Mouse (Mus musculus) right cerebral cortex, postnatal 4 days (tissue): Measurements from ENCODE around the gene Iscu.
"Not testable (repeated sequence)": the region's sequence is repeated elsewhere in the genome, so short reads cannot be mapped to it uniquely, and the experiment has no call there.

Experiments
- DNase-seq: peaks from one replicate; pipeline ENCODE4 v3.0.0-alpha.2; 2022

Gene Iscu

GRCm38 (mm10) chr5:113761585-113761984 is 11.0 kb upstream of the Iscu start:
- DNase-seq: no peak

GRCm38 (mm10) chr5:113764426-113764825 is 8.1 kb upstream of the Iscu start:
- DNase-seq: no peak

- DNase-seq: no peak
Measured at GRCm38 (mm10) chr5:113765641-113766526, 6.7 kb upstream of the Iscu start.

DNA sequence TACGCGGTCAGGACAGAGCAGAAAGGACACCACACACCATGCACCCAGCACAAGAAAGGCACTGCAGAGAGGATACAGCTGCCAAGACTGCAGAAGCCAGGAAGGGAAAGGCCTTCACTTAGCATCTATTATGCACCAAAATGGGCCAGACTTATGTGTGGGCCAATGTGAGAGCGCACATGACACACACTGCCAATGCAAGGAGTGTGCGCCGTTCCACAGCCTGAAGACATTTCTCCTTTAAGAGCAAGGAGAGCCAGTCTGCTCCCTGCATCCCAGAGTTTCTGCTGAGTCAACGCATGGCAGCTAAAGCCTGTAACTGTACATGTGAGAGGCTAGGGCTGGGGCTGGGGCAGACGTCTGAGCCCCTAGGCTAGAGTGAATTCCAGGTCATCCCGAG is 3.7 kb upstream of the Iscu start:
- no peak for DNase-seq

DNA sequence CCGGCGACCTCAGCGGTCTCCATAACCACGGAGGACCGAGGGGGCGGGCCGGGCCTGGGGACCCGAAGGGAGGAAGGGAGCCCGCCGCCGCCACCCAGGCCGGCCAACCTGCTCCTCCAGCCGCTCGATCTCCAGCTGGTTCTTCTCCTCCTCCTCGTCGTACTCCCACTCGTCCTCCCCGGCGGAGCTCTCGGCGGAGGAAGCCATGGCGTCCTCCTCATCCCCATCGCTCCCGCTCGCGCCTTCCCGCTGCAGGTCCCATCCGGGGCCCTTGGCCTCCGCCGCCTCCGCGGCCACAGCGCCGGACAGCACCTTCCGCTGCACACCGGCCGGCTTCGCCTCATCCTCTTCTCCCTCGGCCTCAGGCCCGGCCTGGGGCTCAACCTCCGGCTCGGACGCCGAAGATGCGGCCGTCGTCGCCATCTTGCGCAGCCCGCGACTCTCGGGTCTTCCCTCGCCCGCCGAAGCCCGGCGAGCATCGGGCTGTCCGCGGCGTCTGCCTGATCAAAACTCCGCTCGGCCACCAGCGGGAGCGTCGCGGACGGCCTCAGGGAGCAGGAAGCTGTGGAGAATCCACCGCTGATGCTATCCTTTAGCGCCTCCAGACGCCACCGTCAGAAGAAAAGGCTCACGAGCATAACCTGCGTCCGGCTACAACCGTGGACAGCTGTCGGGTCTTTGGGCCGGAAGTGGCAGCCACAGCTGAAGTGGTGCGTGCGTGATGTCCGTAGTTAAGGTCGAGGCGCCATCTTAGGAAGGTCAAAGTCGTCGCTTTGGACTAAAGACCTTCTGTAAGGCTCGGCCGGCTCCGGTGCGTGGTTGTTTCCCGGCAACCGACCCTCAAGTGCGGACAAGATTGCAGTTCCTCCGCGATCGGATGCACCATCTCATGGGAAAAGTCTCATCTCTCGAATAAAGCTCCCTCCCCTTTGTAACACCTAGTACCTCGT is 1.1 kb upstream of the Iscu start:
- peak; percentile 76 for DNase-seq

DNA sequence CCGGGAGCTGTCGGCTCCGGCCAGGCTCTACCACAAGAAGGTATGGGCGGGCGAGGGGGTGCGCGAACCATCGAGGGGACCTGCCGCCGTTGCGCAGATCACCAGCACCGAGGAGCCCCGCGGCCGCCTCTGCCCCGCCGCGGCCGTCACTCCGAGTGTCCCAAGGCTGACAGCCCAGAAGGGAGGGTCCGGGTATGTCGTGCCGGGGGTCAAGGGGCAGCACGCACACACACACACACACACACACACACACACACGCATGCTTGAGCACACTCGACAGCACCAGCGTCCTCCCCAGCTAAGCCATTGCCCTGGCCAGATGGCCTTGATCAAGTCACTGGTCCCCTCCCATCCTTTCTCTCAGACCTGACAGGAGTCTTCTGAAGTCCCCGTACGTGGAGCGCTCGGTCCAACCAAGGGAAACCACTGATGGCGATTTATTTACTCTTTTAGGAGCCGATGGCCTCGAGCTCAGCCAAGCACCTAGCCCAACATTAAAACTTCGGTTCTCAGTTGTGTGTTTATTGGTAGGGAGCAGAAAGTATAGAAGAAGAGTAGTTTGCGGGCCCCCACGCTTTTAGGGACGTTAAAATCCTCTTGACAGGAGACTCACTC is 464 bp downstream of the Iscu start:
- no peak for DNase-seq

DNA sequence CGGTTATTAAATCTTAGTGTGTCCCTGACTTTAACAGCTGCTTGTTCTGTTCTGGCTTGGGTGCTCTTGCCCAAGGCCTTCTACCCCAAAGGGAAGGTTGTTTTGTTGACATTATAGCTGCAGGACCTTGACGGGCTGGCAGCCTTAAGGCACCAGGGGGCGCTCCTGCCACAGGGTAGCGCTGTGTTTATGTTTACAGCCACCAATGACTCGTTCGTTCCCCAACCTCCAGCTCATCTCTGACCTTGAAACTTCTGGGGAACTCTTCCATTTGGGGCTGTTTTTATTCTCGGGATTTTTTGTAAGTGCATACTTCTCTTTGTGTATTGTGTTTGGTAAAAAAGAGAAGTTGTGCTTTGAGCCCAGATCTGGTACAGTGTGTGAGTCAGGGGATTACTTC is 1.1 kb downstream of the Iscu start:
- DNase-seq: peak; percentile 87

DNA sequence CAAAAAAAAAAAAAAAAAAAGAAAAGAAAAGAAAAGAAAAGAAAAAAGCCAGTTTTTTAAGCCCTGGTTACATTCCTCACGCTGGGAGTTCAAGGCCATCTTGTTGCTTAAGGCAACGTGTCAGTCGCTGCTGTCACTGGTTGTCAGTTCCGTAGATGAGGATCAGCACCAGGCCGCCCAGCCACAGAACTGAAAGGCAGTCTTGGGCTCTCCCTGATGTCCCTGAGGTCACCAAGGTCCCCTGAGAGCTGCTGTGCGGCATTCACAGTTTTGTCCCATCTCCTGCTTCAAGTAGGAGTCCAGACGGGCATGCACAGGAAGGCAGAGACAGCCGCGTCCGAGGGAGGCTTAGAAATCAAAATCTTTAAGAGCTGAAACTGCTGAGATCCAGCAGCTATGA is 3.0 kb downstream of the Iscu start:
- no peak for DNase-seq

GRCm38 (mm10) chr5:113776128-113776895 is 3.8 kb downstream of the Iscu start:
- DNase-seq: no peak

- no peak for DNase-seq
Measured at GRCm38 (mm10) chr5:113776896-113777226, 4.3 kb downstream of the Iscu start.

GRCm38 (mm10) chr5:113777728-113778127 is 5.2 kb downstream of the Iscu start:
- not testable (repeated sequence) for DNase-seq

GRCm38 (mm10) chr5:113779569-113779968 is 7.0 kb downstream of the Iscu start:
- DNase-seq: no peak

DNA sequence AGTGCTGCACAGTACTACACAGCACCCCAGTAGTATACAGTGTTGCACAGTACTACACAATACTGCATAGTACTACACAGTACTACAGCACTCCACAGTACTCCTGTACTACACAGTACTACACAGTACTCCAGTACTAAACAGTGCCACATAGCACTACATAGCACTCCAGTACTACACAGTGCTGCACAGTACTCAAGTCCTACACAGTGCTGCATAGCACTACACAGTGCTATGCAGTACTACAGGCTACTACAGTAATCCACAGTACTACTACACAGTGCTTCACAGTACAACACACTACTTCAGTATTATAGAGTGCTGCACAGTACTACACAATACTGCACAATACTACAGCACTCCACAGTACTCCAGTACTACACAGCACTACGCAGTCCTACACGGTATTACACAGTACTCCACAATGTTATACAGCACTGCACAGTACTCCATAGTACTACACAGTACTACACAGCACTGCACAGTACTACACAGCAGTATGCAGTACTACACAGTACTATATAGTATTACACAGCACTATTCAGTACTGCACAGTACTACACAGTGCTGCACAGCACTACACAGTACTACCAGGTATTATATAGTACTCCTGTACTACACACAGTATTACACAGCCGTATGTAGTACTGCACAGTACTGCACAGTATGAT is 7.7 kb downstream of the Iscu start:
- no peak for DNase-seq

DNA sequence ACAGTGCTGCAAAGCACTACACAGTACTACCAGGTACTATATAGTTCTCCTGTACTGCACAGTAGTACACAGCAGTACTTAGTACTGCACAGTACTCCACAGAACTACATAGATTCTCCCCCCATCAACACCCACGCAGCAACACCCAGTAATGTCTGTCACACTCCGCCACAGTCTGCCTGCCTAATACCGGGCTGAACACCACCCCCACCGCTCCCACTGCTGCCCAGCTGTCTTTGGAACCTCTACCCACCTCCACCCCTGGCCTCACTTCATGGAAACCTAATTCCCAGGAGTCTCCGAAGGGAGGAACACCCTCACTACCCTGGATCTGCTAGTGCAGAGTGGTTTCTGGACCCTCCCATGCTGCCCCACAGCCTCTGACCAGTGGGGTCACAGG is 8.2 kb downstream of the Iscu start:
- no peak for DNase-seq

DNA sequence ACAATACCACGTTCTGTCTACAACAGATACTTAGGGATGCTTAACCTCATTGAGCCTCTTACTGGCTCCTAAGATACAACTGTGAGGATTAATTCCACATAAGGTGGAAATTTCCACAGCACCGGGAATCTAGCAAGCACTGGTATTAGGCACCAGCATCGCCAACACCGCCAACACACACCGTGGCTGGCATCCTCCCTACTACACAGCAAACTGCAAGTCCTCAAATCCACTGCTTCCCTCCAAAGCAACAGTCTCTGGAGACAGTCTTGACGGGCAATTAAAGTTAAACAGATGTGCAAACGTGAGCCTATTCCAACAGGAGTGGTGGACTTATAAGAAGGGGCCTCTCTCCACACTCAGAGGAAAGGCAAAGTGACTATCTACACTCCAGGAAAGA is 8.7 kb downstream of the Iscu start:
- DNase-seq: no peak

DNA sequence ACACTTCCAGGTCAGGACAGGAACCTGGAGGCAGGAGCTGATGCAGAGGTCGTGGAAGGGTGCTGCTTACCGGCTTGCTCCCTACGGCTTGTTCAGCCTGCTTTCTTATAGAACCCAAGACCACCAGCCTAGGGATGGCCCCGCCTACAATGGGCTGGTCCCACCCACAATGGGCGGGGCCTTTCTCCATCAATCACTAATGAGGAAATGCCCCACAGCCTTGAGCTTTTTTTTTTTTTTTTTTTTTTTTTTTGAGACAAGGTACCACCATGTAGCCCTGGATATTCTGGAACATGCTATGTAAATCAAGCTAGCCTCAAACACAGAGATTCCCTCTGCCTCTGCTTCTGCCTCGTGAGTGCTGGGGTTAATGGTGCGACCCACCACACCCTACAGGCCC is 9.3 kb downstream of the Iscu start:
- no peak for DNase-seq

DNA sequence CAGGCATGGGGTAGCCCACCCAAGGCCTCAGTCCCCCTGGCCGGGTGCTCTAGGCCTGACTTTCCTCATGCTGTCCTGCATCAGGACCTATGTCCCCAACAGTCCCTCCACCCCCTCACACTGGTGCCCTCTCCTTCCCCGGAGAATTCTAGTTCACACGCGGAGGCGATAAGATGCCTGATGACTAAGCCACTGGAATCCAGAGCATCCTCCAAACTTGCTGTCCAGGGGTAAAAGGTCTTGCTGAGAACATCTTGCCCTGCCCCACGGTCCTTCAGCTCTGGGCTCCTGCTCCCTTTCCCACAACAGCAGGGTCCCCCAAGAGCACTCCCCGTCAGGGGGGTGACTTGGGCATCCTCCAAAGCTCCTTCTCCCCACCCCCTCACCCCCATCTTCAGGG is 10.1 kb downstream of the Iscu start:
- no peak for DNase-seq

DNA sequence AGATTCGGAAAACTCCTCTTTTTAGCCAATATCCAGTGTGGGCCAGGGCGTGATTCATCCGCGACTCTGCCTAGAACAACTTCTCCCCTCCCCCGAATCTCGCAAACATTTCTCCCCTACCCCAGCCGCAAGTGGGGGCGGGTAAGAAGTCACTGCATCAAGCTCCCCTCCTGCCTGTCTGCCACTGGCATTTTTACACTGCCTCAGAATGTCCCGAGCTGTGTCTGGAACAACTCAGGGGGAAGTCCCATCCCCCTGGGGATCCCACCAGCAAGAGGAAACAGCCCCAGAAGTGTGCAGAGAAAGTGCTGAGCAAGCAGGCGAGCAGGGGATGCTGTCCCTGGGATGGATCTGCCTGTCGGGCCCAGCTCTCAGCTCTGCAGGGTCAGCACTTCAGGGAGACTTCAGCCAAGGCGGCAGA is 11.0 kb downstream of the Iscu start:
- no peak for DNase-seq

- DNase-seq: not testable (repeated sequence)
Measured at GRCm38 (mm10) chr5:113784104-113784503, 11.6 kb downstream of the Iscu start.

- no peak for DNase-seq
Measured at GRCm38 (mm10) chr5:113786985-113787384, 14.4 kb downstream of the Iscu start.

DNA sequence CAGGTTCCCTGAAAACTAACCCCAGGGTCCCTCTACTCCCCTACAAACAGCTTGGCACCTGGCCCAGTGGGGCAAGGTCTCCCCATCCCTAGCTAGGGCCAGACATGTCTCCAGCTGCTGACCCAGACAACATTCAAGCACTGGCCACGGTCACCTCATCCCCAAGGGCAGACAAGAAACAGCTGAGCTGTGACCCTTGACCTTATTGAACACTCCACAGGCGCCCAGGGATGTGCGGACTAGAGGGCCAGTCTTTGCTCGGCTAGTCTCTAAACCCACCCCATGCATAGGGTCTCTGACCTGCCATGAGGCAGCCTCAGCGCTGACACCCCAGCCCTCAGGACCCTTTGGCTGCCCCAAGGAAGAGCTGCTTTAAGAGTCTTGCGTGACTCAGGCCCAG is 16.1 kb downstream of the Iscu start:
- DNase-seq: no peak
